In the genomic region with DNA sequence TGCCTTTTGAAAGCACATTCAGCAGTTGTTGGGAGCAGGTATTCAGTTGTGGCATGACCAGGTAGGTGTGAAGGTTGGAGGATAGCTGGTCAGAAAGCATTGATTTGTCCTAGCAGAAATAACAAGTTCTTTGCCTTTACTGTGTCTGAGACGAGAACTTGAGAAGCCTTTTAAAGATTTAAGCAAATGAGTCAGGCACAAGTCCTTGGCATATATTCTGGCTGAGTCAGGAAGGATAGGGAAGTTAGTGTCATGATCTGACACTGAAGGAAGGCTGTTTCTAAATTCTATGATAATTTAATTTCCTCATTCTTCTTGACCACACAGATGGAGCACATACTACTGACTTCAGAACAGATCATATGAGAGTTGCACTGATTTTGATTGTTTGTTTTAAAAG, we compare ENCODE assay signal across 21 mouse cellular contexts.
"Had no signal": no experiment of that assay in that cellular context is flagged by ENCODE, and none has a peak within 500 bp of the region (broad histone marks: within the 10 kb centered on the region; RNA-seq: fewer than 3 reads in every experiment).

No protein-coding gene starts in this region.

- ATAC-seq: liver, postnatal 0 days; lung, postnatal 0 days; midbrain, embryonic 13.5 days; midbrain, embryonic 15.5 days had no signal

- DNase-seq: liver, postnatal 0 days; lung, adult 2 months; lung, postnatal 14 days; lung, postnatal 36 days; retina, postnatal 1 day; right cerebral cortex, adult 18-20 months; right cerebral cortex, postnatal 25 days; right cerebral cortex, postnatal 4 days; spleen, adult 18-20 months; thymus, adult 18-20 months; thymus, postnatal 25 days; thymus, postnatal 4 days had no signal

- H3K9me3 ChIP-seq: lung, embryonic 15.5 days; midbrain, embryonic 13.5 days; midbrain, embryonic 15.5 days; neural tube, embryonic 13.5 days; neural tube, embryonic 15.5 days had no signal

- H3K27ac ChIP-seq: lung, embryonic 15.5 days; macrophage; midbrain, embryonic 13.5 days; midbrain, embryonic 15.5 days; neural tube, embryonic 13.5 days; neural tube, embryonic 15.5 days had no signal

- H3K4me1 ChIP-seq: lung, embryonic 15.5 days; megakaryocyte, embryonic 14.5 days; midbrain, embryonic 13.5 days; midbrain, embryonic 15.5 days; neural tube, embryonic 13.5 days; neural tube, embryonic 15.5 days had no signal

- H3K9ac ChIP-seq: liver, postnatal 0 days; lung, embryonic 15.5 days; midbrain, embryonic 13.5 days; midbrain, embryonic 15.5 days; neural tube, embryonic 13.5 days; neural tube, embryonic 15.5 days had no signal

- H3K4me3 ChIP-seq: lung, embryonic 15.5 days; megakaryocyte, embryonic 14.5 days; midbrain, embryonic 13.5 days; midbrain, embryonic 15.5 days; neural tube, embryonic 13.5 days; neural tube, embryonic 15.5 days had no signal

- H3K36me3 ChIP-seq: lung, embryonic 15.5 days; midbrain, embryonic 13.5 days; midbrain, embryonic 15.5 days; neural tube, embryonic 13.5 days; neural tube, embryonic 15.5 days had no signal

- H3K27me3 ChIP-seq: lung, embryonic 15.5 days; megakaryocyte, embryonic 14.5 days; midbrain, embryonic 13.5 days; midbrain, embryonic 15.5 days; neural tube, embryonic 13.5 days; neural tube, embryonic 15.5 days had no signal

- H3K4me2 ChIP-seq: lung, embryonic 15.5 days; midbrain, embryonic 11.5 days; midbrain, embryonic 13.5 days; midbrain, embryonic 15.5 days; neural tube, embryonic 13.5 days; neural tube, embryonic 15.5 days had no signal
